Mouse (Mus musculus): ENCODE data around the gene Zfp882.
"Not testable (repeated sequence)": the region's sequence is repeated elsewhere in the genome, so short reads cannot be mapped to it uniquely, and the experiment has no call there.

Zfp882 gene

DNA sequence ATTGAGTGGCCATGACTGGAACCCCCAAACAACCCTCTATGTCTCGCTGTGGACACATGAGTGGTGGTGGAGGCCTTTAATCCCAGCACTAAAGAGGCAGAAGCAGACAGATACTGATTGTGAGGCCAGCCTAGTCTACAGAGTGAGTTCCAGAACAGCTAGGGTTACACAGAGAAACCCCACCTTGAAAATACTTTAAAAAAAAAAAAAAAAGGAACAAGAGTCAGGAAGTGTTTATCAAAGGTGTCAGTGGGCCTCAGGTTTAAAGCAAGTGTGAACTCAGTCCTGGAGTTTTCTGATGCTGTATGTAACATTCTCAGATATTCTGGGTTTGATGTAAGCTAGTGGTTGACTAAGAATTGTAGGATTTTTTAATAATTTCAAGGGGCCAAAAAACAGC lies 44.1 kb downstream of the Zfp882 start:
- DNase-seq (ENCODE audit: low spot score in 2 of 2), result no peak

- not testable (repeated sequence) for DNase-seq (ENCODE audit: low spot score in 2 of 2)
Measured at GRCm38 (mm10) chr8:71952961-71953700, 44.7 kb downstream of the Zfp882 start.

DNA sequence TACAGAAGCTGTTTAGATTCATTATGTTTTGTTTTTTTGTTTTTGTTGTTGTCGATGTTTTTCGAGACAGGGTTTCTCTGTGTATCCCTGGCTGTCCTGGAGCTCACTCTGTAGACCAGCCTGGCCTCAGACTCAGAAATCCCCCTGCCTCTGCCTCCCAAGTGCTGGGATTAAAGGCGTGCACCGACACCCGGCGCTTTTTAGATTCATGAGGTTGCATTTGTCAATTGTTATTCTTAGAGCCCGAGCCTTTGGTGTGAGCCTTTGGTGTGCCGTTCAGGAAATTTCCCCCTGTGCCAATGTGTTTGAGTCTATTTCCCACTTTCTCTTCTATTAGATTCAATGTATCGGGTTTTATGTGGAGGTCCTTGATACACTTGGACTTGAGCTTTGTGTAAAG lies 46.3 kb downstream of the Zfp882 start:
- no peak for DNase-seq (ENCODE audit: low spot score in 2 of 2)

GRCm38 (mm10) chr8:71960483-71960882 lies 52.1 kb downstream of the Zfp882 start:
- no peak for DNase-seq (ENCODE audit: low spot score in 2 of 2)

DNA sequence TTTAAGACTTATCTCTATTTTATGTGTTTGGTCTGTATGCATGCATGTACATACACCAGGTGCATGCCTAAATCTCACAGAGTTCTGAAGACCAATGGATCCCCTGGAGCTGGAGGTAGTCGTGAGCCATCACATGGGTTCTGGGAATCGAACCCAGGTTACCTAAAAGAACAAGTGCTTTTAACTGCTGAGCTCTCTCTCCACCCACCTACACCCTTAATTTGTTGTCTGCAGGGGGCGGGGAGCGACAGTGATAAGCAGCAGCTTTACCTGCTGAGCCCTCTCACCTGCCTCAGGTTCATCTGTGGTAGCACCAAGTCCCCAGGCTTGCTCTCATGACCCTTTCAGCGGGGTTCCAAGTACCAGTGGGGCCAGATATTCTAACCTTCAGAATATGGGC lies 53.4 kb downstream of the Zfp882 start:
- no peak for DNase-seq (ENCODE audit: low spot score in 2 of 2)

DNA sequence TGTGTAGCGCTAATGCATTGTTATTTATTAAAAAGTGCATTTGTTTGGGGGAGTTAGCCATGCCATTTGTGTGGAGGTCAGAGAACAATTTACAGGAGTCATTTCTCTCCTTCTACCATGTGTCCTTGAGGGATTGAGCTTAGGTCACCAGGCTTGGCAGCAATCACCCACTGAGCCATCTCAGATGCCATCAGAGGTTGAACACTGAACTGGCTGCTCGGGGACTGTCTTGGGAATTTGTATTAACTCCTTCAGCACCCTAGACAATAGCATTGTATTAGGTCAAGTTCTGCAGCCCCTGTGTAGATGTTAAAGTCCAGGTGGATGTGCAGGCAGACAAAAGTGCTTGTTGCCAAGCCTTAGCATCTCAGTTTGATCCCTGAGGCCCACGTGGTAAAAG lies 55.6 kb downstream of the Zfp882 start:
- DNase-seq (ENCODE audit: low spot score in 2 of 2), result no peak

- no peak for DNase-seq (ENCODE audit: low spot score in 2 of 2)
Measured at GRCm38 (mm10) chr8:71965166-71965565, 56.8 kb downstream of the Zfp882 start.
